Mouse (Mus musculus) brain, adult 2 months (tissue): Measurements from ENCODE around the gene Adam15.

Experiments
- DNase-seq: peaks from one replicate; pipeline ENCODE4 v3.0.0; 2011; ENCODE audit warnings: low read depth, low spot score

Adam15 gene

GRCm38 (mm10) chr3:89349869-89350501 lies at the start of gene Adam15:
Adam15 (minus strand) TSS chr3:89349996.
- DNase-seq, result peak; percentile 94

GRCm38 (mm10) chr3:89396654-89397005 lies 46.8 kb upstream of the Adam15 start:
- no peak for DNase-seq

- DNase-seq, result peak; percentile 83
Measured at GRCm38 (mm10) chr3:89395806-89396653, 46.2 kb upstream of the Adam15 start.

- DNase-seq, result no peak
Measured at GRCm38 (mm10) chr3:89395419-89395805, 45.6 kb upstream of the Adam15 start.

GRCm38 (mm10) chr3:89394894-89395256 lies 45.1 kb upstream of the Adam15 start:
- DNase-seq, result peak; percentile 94

- DNase-seq, result peak; percentile 90
Measured at GRCm38 (mm10) chr3:89394006-89394893, 44.5 kb upstream of the Adam15 start, which contains the start of gene Zbtb7b. Zbtb7b (minus strand) TSS chr3:89394776.

GRCm38 (mm10) chr3:89393605-89394004 lies 43.8 kb upstream of the Adam15 start:
- peak; percentile 99 for DNase-seq

- no peak for DNase-seq
Measured at GRCm38 (mm10) chr3:89392871-89393311, 43.1 kb upstream of the Adam15 start.

GRCm38 (mm10) chr3:89391663-89392511 lies 42.1 kb upstream of the Adam15 start:
- peak; percentile 79 for DNase-seq

- DNase-seq, result peak; percentile 62
Measured at GRCm38 (mm10) chr3:89390699-89391662, 41.2 kb upstream of the Adam15 start.

GRCm38 (mm10) chr3:89390111-89390515 lies 40.3 kb upstream of the Adam15 start:
- DNase-seq, result peak; percentile 45

GRCm38 (mm10) chr3:89388901-89389740 lies 39.3 kb upstream of the Adam15 start:
- peak; percentile 84 for DNase-seq

GRCm38 (mm10) chr3:89388134-89388881 lies 38.5 kb upstream of the Adam15 start:
- DNase-seq, result peak; percentile 59

- DNase-seq, result no peak
Measured at GRCm38 (mm10) chr3:89387632-89388031, 37.8 kb upstream of the Adam15 start.

- no peak for DNase-seq
Measured at GRCm38 (mm10) chr3:89386438-89387420, 36.9 kb upstream of the Adam15 start.

GRCm38 (mm10) chr3:89385451-89385850 lies 35.7 kb upstream of the Adam15 start:
- DNase-seq, result no peak
